Mouse (Mus musculus): ENCODE measurements around the gene Rdh12.
"Not testable (repeated sequence)": the region's sequence is repeated elsewhere in the genome, so short reads cannot be mapped to it uniquely, and the experiment has no call there.

Gene Rdh12

GRCm38 (mm10) chr12:79208703-79209464 is at the start of gene Rdh12:
Gene Rdh12, plus strand, starts transcription at chr12:79208914.
- peak; percentile 44 to 57 for DNase-seq

GRCm38 (mm10) chr12:79162876-79163275 is 45.8 kb upstream of the Rdh12 start:
- DNase-seq = no peak

GRCm38 (mm10) chr12:79169173-79169572 is 39.5 kb upstream of the Rdh12 start:
- DNase-seq = no peak

GRCm38 (mm10) chr12:79170421-79170820 is 38.3 kb upstream of the Rdh12 start:
- DNase-seq = no peak

GRCm38 (mm10) chr12:79171269-79171995 is 37.3 kb upstream of the Rdh12 start:
- DNase-seq = no peak

- DNase-seq = peak; percentile 88 to 91
These were observed 36.4 kb upstream of the Rdh12 start, which contains the start of gene Vti1b for GRCm38 (mm10) chr12:79172019-79172941. Gene Vti1b, minus strand, starts transcription at chr12:79172667.

GRCm38 (mm10) chr12:79173721-79174120 is 35.0 kb upstream of the Rdh12 start:
- DNase-seq = no peak

GRCm38 (mm10) chr12:79175998-79176397 is 32.7 kb upstream of the Rdh12 start:
- no peak for DNase-seq

GRCm38 (mm10) chr12:79185160-79185559 is 23.6 kb upstream of the Rdh12 start:
- DNase-seq = not testable (repeated sequence)

- DNase-seq = peak; percentile 58 to 60
These were observed 17.6 kb upstream of the Rdh12 start for GRCm38 (mm10) chr12:79190931-79191673.

- peak; percentile 64 to 73 for DNase-seq
These were observed 17.0 kb upstream of the Rdh12 start for GRCm38 (mm10) chr12:79191701-79192100.

- DNase-seq = no peak
These were observed 16.5 kb upstream of the Rdh12 start, which contains the start of gene Rdh11 for GRCm38 (mm10) chr12:79192193-79192592. Gene Rdh11, minus strand, starts transcription at chr12:79192293.

- DNase-seq = peak; percentile 63 to 72
These were observed 15.3 kb upstream of the Rdh12 start for GRCm38 (mm10) chr12:79193441-79193840.

- DNase-seq = no peak
These were observed 11.6 kb upstream of the Rdh12 start for GRCm38 (mm10) chr12:79197105-79197504.

- no peak for DNase-seq
These were observed 6.8 kb upstream of the Rdh12 start for GRCm38 (mm10) chr12:79201882-79202281.

- no peak for DNase-seq
These were observed 2.7 kb downstream of the Rdh12 start for GRCm38 (mm10) chr12:79211447-79211846.

- no peak for DNase-seq
These were observed 8.8 kb downstream of the Rdh12 start for GRCm38 (mm10) chr12:79217511-79217910.

GRCm38 (mm10) chr12:79235485-79236080 is 26.9 kb downstream of the Rdh12 start:
- no peak for DNase-seq

- no peak for DNase-seq
These were observed 33.3 kb downstream of the Rdh12 start for GRCm38 (mm10) chr12:79241985-79242384.

- DNase-seq = no peak
These were observed 34.2 kb downstream of the Rdh12 start for GRCm38 (mm10) chr12:79242921-79243320.

- DNase-seq = no peak
These were observed 39.4 kb downstream of the Rdh12 start for GRCm38 (mm10) chr12:79248110-79248509.

Measured in cerebellum, postnatal 36 days (tissue).